Mouse (Mus musculus) limb, embryonic 14.5 days (tissue): ENCODE measurements around the gene Mrpl49. TPM values are rescaled to one million over a fixed set of nuclear protein-coding genes. Genes with fewer than 3 reads are reported as not detected.

ENCODE experiments used
- ATAC-seq: fragments of 200-750 bp; cut with Nextera tagmentation; 2 replicates; pipeline ENCODE4 v1.8.0; 2017; ENCODE audit warnings: low read depth, moderate number of reproducible peaks, moderate TSS enrichment; ENCODE audit not compliant: low FRiP score
- DNase-seq: peaks from one replicate; pipeline ENCODE4 v3.0.0-alpha.2; 2015; ENCODE audit warnings: low spot score
- H3K27ac ChIP-seq: fragments of 300-500 bp; sonication (generic); replicated peaks from 2 replicates; pipeline ENCODE4 v1.5.1; 2014; ENCODE audit warnings: low read depth, mild to moderate bottlenecking, low read length, moderate library complexity, mixed read lengths
- H3K27me3 ChIP-seq: fragments of 300-500 bp; sonication (generic); 2 replicates; pipeline ENCODE4 v1.6.1; 2014; ENCODE audit warnings: low read length, mixed read lengths; ENCODE audit not compliant: control insufficient read depth, insufficient read depth
- H3K36me3 ChIP-seq: fragments of 300-500 bp; sonication (generic); 2 replicates; pipeline ENCODE4 v1.6.1; 2014; ENCODE audit warnings: mild to moderate bottlenecking, low read length, moderate library complexity, mixed read lengths; ENCODE audit not compliant: control insufficient read depth, insufficient read depth
- H3K4me1 ChIP-seq: fragments of 300-500 bp; sonication (generic); 2 replicates; pipeline ENCODE4 v1.6.1; 2014; ENCODE audit warnings: antibody characterized with exemption, low read length, mixed read lengths; ENCODE audit not compliant: control insufficient read depth, insufficient read depth
- H3K4me2 ChIP-seq: fragments of 300-500 bp; sonication (generic); replicated peaks from 2 replicates; pipeline ENCODE4 v1.6.1; 2014; ENCODE audit warnings: low read depth, mild to moderate bottlenecking, low read length, moderate library complexity; ENCODE audit not compliant: severe bottlenecking
- H3K4me3 ChIP-seq: fragments of 300-500 bp; sonication (generic); replicated peaks from 2 replicates; pipeline ENCODE4 v1.5.1; 2014; ENCODE audit warnings: low read length
- H3K9ac ChIP-seq: fragments of 300-500 bp; sonication (generic); 2 replicates; pipeline ENCODE4 v1.6.1; 2014; ENCODE audit warnings: mild to moderate bottlenecking, low read depth, low read length, moderate library complexity; ENCODE audit not compliant: severe bottlenecking
- H3K9me3 ChIP-seq: fragments of 300-500 bp; sonication (generic); 2 replicates; pipeline ENCODE4 v1.6.1; 2016; ENCODE audit warnings: low read length; ENCODE audit not compliant: control insufficient read depth
- POLR2A ChIP-seq: fragments of 200-500 bp; IDR thresholded peaks from 2 replicates; pipeline ENCODE4 v1.8.0; 2012; ENCODE audit warnings: inconsistent platforms, mild to moderate bottlenecking, moderate library complexity, borderline replicate concordance; ENCODE audit not compliant: insufficient read depth, insufficient read length; ENCODE audit errors: extremely low read depth
- WGBS: fragments of 180-500 bp; shearing (Covaris S2); extraction: QIAGEN DNeasy Blood & Tissue Kit; methylation state at CpG from one replicate; pipeline ENCODE4 v1.1.7; 2014; 5-methylcytosine and 5-hydroxymethylcytosine counted together
- polyA plus RNA-seq, 2 experiments: library from polyadenylated mRNA; depleted of rRNA in 1 of 2; stranded (reverse) in 1 of 2; unstranded in 1 of 2; fragments of >200 nt; fragmentation: Nextera tagmentation in 1 of 2; extraction: Ambion mirVana in 1 of 2; gene quantifications; 2 replicates each; pipeline versions ENCODE4 v1.2.1 to v1.2.3; 2012 to 2014

Gene Mrpl49
- polyA plus RNA-seq, 2 experiments, result 54.8 to 75.3 TPM

DNA sequence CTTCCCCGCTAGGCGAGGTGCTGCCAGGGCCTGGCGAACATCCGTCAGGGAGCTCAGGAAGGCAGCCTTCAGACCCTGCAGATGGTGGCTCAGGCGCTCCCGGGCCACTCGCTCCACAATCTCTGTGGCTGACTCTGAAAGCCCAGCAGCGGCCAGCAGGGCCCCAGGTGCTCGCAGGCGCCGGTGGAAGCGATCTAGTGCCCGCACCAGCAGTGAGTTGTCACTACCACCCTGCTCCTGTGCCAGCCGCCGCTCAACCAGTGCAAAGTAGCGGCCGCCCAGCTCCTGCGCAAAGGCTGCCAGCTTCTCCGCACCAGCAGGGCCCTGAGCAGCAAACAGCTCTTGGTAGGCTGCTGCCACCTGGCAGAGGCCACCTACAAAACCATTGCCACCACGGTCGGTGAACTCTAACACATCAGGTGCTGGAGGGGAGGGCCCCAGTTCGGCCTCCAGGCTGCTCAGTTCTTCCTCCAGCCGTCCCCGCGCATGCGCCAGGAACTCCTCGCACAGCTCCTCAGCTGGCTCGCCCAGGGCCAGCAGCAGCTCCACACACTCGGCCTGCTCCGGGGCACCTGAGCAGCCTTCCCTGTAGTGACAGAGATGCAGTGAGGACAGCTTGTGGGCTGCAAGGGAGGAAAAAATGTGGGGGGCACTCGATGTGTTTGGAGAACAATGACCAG lies 13.1 kb upstream of the Mrpl49 start:
- Histone ChIP-seq H3K4me2 (no peak overlapping the region), H3K9ac (no peak overlapping the region), H3K4me1 (peaks cover 13% of the 10 kb centered on the region), H3K36me3 (peaks cover 49% of the 10 kb centered on the region), H3K27me3 (no peaks in the 10 kb centered on the region), H3K9me3 (no peaks in the 10 kb centered on the region), H3K27ac (no peak overlapping the region), H3K4me3 (no peak overlapping the region)
- no peak for DNase-seq
- no peak for ATAC-seq
- TF ChIP-seq POLR2A, result no peak
- 90% methylated on average over 31 of the region's 31 CpGs for WGBS

DNA sequence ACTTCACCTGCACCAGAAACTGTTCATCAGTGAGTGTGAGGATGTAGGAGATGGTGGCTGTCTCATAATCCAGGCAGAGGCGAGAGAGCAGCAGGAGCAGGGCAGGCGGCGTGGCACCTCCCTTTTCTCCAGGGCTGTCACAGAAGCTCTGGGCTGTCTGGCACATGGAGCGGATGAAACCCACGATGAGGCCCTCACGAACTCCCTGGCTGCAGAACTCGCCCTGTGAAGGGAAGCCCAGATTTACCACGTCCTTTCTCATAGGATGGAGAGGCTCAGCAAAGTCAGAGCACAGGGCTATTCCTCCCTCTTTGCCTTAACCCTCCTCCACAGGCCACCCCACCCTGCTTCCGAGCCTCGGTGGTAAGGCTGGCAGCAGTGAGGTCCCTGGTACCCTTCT lies 12.3 kb upstream of the Mrpl49 start:
- DNase-seq (no peak), ATAC-seq (no peak)
- TF ChIP-seq POLR2A, result no peak
- Histone ChIP-seq H3K27ac (no peak overlapping the region), H3K36me3 (peaks cover 44% of the 10 kb centered on the region), H3K4me2 (no peak overlapping the region), H3K9me3 (no peaks in the 10 kb centered on the region), H3K9ac (no peak overlapping the region), H3K4me1 (peaks cover 13% of the 10 kb centered on the region), H3K4me3 (no peak overlapping the region), H3K27me3 (no peaks in the 10 kb centered on the region)
- WGBS, result 86% methylated on average over 10 of the region's 10 CpGs

GRCm38 (mm10) chr19:6068951-6069350 lies 11.4 kb upstream of the Mrpl49 start:
- H3K9me3 ChIP-seq, result no peaks in the 10 kb centered on the region
- H3K4me1 ChIP-seq, result peaks cover 13% of the 10 kb centered on the region
- WGBS, result 76% methylated on average over 4 of the region's 4 CpGs
- H3K4me2 ChIP-seq, result no peak overlapping the region
- no peak overlapping the region for H3K9ac ChIP-seq
- DNase-seq, result no peak
- ATAC-seq, result no peak
- no peaks in the 10 kb centered on the region for H3K27me3 ChIP-seq
- no peak overlapping the region for H3K4me3 ChIP-seq
- peaks cover 41% of the 10 kb centered on the region for H3K36me3 ChIP-seq
- no peak for TF ChIP-seq POLR2A
- H3K27ac ChIP-seq, result no peak overlapping the region

- peak within 1 kb of the TSS; percentile 78 for H3K4me2 ChIP-seq
- peak; percentile 92 for DNase-seq
- H3K9me3 ChIP-seq, result no peaks in the 10 kb centered on the region
- TF ChIP-seq POLR2A, result no peak
- H3K27me3 ChIP-seq, result no peaks in the 10 kb centered on the region
- peak within 1 kb of the TSS; percentile 26; the same call in 1 of the 2 replicates for H3K27ac ChIP-seq
- peak within 1 kb of the TSS; percentile 46 for H3K4me3 ChIP-seq
- peaks cover 14% of the 10 kb centered on the region for H3K4me1 ChIP-seq
- H3K36me3 ChIP-seq, result peaks cover 38% of the 10 kb centered on the region
- peak; percentile 91 for ATAC-seq
- peak within 1 kb of the TSS; percentile 46 for H3K9ac ChIP-seq
- 9% methylated on average over 30 of the region's 33 CpGs for WGBS
Measured at GRCm38 (mm10) chr19:6067724-6068415, 10.3 kb upstream of the Mrpl49 start, which contains the start of gene Tm7sf2. Gene Tm7sf2, minus strand, starts transcription at chr19:6068373.

- TF ChIP-seq POLR2A, result no peak
- peak; percentile 53 for ATAC-seq
Measured at GRCm38 (mm10) chr19:6067011-6067723, 9.6 kb upstream of the Mrpl49 start.

More at GRCm38 (mm10) chr19:6067011-6067723, 9.6 kb upstream of the Mrpl49 start:
- under 1% methylated on average over 28 of the region's 30 CpGs for WGBS
- peak; percentile 73 for DNase-seq
- Histone ChIP-seq H3K4me3 (peak overlapping the region; percentile 46), H3K27ac (peak overlapping the region; percentile 26; the same call in 1 of the 2 replicates), H3K4me1 (peaks cover 21% of the 10 kb centered on the region), H3K9ac (peak overlapping the region; percentile 46), H3K27me3 (no peaks in the 10 kb centered on the region), H3K36me3 (peaks cover 32% of the 10 kb centered on the region), H3K4me2 (peak overlapping the region; percentile 78), H3K9me3 (no peaks in the 10 kb centered on the region)
